Mouse (Mus musculus) erythroblast, embryonic 14.5 days (primary cell): ENCODE measurements around the gene Wwc1. TPM values are rescaled to one million over a fixed set of nuclear protein-coding genes. Genes with fewer than 3 reads are reported as not detected.

ENCODE experiments used
- H3K27me3 ChIP-seq: 2 replicates; pipeline ENCODE4 v1.6.1; 2012; ENCODE audit warnings: inconsistent platforms; ENCODE audit not compliant: control insufficient read depth
- H3K36me3 ChIP-seq: 2 replicates; pipeline ENCODE4 v1.6.1; 2012; ENCODE audit warnings: mild to moderate bottlenecking, inconsistent platforms; ENCODE audit not compliant: control insufficient read depth
- H3K4me1 ChIP-seq: 2 replicates; pipeline ENCODE4 v1.6.1; 2012; ENCODE audit warnings: inconsistent platforms; ENCODE audit not compliant: control insufficient read depth
- H3K4me3 ChIP-seq: replicated peaks from 2 replicates; pipeline ENCODE3; 2012; ENCODE audit warnings: moderate library complexity, mild to moderate bottlenecking, inconsistent platforms
- H3K9me3 ChIP-seq: 2 replicates; pipeline ENCODE4 v1.6.1; 2012; ENCODE audit warnings: low read length, inconsistent platforms, mixed read lengths; ENCODE audit not compliant: control insufficient read depth
- GATA1 ChIP-seq: IDR thresholded peaks from 2 replicates; pipeline ENCODE4 v1.6.1; 2012; ENCODE audit warnings: low read length, inconsistent platforms, mixed read lengths
- TAL1 ChIP-seq: IDR thresholded peaks from 3 replicates; pipeline ENCODE4 v1.6.1; 2012; ENCODE audit warnings: low read length, inconsistent platforms, mixed read lengths
- polyA plus RNA-seq: library from polyadenylated mRNA; stranded (reverse); fragments of >175 nt; gene quantifications from 2 replicates; pipeline ENCODE4 v1.2.3, GENCODE M21; 2012

Gene Wwc1
- polyA plus RNA-seq, 1 experiment: 0.02 TPM

DNA sequence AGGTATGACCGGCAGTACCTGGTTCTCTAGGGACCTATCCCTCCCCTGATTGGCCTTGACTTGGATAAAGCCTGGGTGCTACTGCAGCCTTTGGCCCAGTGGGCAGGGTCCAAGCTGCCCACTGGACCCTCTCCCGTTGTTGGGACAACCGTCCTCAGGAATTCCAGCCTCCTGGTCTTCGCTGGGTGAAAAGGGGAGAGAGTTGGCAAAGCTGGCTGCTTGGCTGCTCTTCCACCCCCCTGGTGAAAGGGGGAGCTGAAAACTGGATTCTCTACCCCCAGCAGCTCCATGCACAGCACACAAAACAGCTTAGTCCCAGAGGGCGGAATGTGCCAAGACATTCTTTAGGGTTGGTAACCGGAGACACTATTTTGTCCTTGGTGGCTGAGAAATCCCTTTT is 3.8 kb downstream of the Wwc1 start:
- H3K36me3 ChIP-seq: no peaks in the 10 kb centered on the region
- no peaks in the 10 kb centered on the region for H3K4me1 ChIP-seq
- no peak overlapping the region for H3K4me3 ChIP-seq
- H3K27me3 ChIP-seq: peaks cover 36% of the 10 kb centered on the region
- H3K9me3 ChIP-seq: no peaks in the 10 kb centered on the region
- TF ChIP-seq TAL1 (no peak), GATA1 (no peak)

DNA sequence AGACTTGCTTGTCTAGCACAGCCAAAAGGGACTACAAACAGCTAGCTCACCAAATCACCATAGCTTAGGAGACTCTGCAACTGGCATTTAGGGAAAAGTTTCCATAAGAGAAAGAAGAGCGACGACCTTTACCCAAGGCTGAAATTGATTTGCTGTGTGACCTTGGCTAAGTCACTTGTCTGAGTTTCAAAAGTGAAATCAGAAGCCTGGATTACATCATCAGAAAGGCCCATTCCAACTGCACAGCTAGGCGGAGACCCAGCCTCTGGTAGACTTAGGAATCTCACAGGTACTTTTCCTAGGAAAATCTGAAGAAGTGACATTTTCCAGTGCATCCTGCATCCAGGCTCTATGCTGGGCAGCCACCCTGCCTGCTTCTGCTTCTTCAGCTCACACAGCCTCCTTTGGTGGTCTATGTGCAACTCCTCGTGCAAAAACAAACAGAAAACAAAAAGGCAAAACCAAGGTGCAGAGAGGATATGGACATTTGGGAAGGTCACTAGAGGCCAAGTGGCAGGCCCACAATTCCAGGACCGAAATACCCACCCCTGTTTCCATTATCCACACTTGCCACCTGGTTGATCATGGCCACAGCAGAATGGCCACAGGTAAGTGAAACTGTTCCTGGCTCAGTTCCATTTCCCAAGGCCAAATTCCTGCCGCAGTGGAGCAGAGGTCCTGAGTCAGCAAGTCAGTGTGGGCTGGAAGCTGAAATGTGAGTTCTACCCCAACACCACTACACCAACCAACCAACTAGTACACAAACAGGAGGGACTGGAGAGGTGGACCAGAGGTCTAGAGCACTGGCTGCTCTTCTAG is 5.5 kb downstream of the Wwc1 start:
- Histone ChIP-seq H3K9me3 (no peaks in the 10 kb centered on the region), H3K27me3 (peaks cover 22% of the 10 kb centered on the region)
- no peak for TF ChIP-seq GATA1

DNA sequence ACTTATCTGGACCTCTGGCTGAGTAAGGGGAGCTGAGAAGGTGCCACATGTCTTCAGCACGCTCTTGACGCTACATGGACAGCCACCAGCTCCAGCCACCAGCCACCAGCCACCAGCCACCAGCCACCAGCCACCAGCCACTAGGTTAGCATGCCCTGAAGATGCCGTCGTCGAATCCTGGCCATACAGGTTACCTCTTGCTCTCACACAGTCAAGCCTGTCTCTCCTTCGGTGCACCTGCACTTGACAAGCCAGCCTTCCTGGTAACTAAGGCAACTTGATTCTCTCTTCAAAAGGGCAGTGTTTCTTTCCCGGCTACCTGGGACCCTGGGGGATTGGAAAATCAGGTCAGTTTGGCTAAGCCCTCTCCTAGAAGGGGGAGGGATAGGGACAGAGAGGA is 7.2 kb downstream of the Wwc1 start:
- Histone ChIP-seq H3K4me1 (no peaks in the 10 kb centered on the region), H3K36me3 (no peaks in the 10 kb centered on the region), H3K9me3 (no peaks in the 10 kb centered on the region), H3K4me3 (no peak overlapping the region), H3K27me3 (peaks cover 5% of the 10 kb centered on the region)
- no peak for TF ChIP-seq GATA1
- no peak for TF ChIP-seq TAL1

More for the DNA sequence above, 5.5 kb downstream of the Wwc1 start:
- Histone ChIP-seq H3K4me1 (no peaks in the 10 kb centered on the region), H3K4me3 (no peak overlapping the region), H3K36me3 (no peaks in the 10 kb centered on the region)

DNA sequence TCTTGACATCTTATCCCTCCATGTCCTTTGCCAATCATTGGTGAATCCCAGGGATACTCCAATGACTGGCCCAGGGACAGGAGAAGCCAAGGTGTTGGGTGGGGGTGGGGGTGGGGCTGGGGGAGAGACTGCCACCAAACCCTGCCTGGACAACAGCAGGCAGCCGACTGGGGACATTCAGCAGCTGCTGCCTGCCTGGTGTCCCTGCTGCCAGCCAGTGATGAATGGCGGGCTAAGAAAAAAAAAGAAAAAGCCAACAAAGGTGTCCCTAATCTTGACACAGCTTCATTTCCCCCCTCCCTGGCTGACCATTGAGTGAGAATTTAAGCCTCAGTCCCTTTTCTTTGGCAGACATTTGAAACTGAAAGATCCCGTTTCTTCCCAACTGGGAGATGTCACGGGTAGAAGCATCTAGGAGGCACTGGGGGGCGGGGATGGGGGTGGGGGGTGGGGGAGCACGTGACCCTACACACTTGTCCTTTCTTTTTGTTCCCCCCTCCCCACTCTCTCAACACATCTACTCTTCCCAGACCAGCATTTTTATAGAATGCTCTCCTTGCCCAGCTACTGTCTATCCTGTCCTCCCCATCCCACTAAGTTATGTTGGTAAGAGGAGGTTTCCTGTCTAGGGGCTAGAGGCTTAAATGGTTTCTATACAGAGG is 7.9 kb downstream of the Wwc1 start:
- no peaks in the 10 kb centered on the region for H3K4me1 ChIP-seq
- no peaks in the 10 kb centered on the region for H3K36me3 ChIP-seq
- no peak for TF ChIP-seq TAL1
- TF ChIP-seq GATA1: no peak
- no peak overlapping the region for H3K4me3 ChIP-seq
- H3K27me3 ChIP-seq: no peaks in the 10 kb centered on the region
- no peaks in the 10 kb centered on the region for H3K9me3 ChIP-seq

DNA sequence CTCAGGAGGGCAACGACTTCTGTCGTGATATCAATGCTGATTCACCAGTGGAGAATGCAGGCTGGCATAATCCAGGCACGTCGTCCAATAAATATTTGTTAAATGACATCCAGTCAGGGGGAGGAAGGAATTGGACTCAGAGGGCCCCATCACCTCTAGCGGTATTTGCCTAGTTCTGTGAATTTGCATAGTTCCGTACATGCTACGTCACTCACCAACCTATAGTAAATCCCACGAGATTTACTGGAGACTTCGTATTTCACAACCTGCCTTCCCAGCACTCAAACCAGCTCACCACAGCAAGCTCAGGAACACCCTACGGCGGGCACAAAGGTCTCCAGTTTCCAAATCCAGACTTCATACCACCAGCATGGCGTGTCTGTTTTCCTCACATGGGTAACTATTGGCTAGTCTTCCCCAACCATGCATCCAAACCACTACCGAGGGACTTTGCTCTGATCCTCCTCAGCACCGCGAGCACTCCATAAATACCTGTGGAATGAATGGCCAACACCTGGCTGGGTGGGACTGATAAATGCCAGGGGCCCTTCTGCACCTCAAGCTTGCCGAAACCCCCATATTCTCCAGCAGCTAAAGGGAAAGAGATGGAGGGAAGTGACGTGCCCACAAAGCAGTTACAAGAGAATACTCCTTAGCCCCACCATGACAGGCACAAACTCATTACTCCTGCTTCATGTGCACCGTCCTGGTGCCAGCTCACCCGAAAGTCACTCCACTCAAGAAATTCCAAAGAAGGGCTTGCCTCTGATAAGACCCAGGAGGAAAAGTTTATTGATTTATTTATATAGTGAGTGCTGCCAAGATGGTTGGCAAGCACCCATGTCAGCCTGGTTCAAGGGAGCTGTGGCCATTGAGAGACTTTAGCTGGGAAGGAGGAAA is 9.3 kb downstream of the Wwc1 start:
- no peak overlapping the region for H3K4me3 ChIP-seq
- H3K27me3 ChIP-seq: no peaks in the 10 kb centered on the region
- H3K36me3 ChIP-seq: no peaks in the 10 kb centered on the region
- H3K4me1 ChIP-seq: no peaks in the 10 kb centered on the region
- H3K9me3 ChIP-seq: no peaks in the 10 kb centered on the region
- no peak for TF ChIP-seq TAL1
- no peak for TF ChIP-seq GATA1

DNA sequence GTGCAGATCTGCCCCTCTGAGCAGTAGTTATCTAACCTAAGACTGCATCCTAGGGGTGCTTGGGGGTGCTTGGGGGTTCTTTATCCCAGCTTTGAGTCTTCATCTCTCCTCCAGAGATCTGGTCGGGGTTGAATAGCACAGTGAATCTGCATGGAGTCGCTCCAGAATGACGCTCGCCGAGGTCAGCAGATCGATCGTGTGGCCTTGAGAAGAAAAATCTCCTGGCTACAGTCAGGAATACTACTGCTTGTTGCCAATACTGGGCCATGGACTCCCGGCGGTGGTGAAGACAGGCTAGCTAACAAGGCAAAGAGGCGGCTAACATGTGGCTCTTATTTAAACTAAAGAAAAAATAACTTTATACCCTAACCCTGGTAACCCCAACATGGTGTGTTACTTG is 12.0 kb downstream of the Wwc1 start:
- TF ChIP-seq GATA1 (no peak), TAL1 (no peak)
- no peaks in the 10 kb centered on the region for H3K36me3 ChIP-seq
- H3K9me3 ChIP-seq: no peaks in the 10 kb centered on the region
- no peak overlapping the region for H3K4me3 ChIP-seq
- no peaks in the 10 kb centered on the region for H3K27me3 ChIP-seq
- no peaks in the 10 kb centered on the region for H3K4me1 ChIP-seq

DNA sequence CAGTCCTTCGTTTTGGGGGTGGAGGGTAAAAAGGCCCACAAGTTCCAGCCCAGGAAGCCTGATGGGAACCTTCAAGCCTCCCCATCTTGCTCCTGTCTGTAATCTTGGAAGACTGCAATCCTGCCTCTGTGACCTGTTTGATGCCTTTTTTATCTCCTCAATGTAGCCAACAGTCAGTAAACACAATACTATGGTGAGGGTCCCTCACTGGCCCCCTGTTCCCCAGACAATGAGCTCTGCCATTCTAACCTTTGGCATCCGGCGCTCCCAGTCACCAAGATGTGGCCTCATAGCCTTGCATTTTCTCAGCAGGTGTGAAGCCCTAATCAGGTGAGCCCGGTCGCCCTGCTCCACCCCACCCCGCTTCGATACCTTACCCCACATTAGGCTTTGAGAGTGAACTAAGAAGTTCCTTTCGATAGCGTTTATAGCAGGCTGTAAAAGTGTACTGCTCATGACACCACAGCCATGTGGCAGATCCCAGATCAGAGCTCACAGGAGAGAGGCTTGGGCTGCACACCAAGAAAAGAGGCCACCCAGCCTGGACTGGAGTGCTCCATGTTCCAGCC is 16.3 kb downstream of the Wwc1 start:
- H3K27me3 ChIP-seq: no peaks in the 10 kb centered on the region
- H3K36me3 ChIP-seq: no peaks in the 10 kb centered on the region
- H3K4me1 ChIP-seq: no peaks in the 10 kb centered on the region
- no peaks in the 10 kb centered on the region for H3K9me3 ChIP-seq
- no peak overlapping the region for H3K4me3 ChIP-seq
- TF ChIP-seq TAL1 (no peak), GATA1 (no peak)

DNA sequence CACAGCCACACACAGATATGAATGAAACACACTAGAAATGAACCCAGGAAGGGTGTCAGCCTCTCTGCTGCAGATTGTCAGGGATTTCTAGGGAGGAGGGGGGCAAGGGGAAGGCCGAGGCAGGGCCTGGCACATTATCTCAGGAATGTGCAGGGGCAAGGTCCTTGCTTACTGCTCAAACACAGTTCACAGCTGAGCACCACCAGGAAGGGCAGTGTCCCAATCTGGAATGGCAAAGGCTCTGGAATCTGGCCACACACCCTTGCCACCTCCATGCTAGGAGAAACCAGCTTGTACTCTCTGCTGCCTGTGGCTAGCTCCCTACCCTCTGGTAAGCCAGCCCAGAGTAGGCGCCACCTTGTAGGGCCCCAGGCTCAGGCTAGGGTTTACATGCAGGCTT is 16.8 kb downstream of the Wwc1 start:
- Histone ChIP-seq H3K4me3 (no peak overlapping the region), H3K36me3 (no peaks in the 10 kb centered on the region), H3K9me3 (no peaks in the 10 kb centered on the region), H3K27me3 (no peaks in the 10 kb centered on the region), H3K4me1 (no peaks in the 10 kb centered on the region)
- TF ChIP-seq GATA1 (no peak), TAL1 (no peak)

DNA sequence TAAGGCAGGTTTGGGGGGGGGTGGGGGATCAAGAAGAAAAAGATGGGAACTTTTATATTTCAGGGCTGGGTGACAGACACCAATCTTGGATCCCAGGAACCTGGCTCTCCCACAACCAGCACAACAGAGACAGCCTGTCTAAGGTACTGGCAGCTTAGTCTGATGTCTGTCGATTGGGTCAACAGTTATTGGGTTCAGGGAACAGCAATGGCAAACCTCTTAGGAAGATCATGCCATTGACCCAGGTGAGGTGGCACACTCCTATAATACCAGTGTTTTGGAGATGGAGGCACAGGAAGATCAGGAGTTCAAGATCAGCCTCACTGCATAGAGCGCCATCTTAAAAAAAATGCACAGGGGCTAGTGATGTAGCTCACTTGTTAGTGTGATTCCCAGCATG is 17.9 kb downstream of the Wwc1 start:
- Histone ChIP-seq H3K9me3 (no peaks in the 10 kb centered on the region), H3K27me3 (no peaks in the 10 kb centered on the region), H3K36me3 (no peaks in the 10 kb centered on the region), H3K4me3 (no peak overlapping the region), H3K4me1 (no peaks in the 10 kb centered on the region)
- TF ChIP-seq GATA1 (no peak), TAL1 (no peak)
